Mouse (Mus musculus) testis, adult 2 months (tissue): ENCODE data around the gene Slc35a1.

Experiments
- CTCF ChIP-seq: fragments of 200-500 bp; IDR thresholded peaks from 2 replicates; pipeline ENCODE4 v1.5.1; 2012; ENCODE audit warnings: low read depth, mild to moderate bottlenecking, inconsistent platforms, low read length, moderate library complexity; ENCODE audit not compliant: control insufficient read depth, insufficient read depth, insufficient replicate concordance
- POLR2A ChIP-seq: fragments of 200-500 bp; IDR thresholded peaks from 2 replicates; pipeline ENCODE4 v1.6.1; 2012; ENCODE audit warnings: low read depth, mild to moderate bottlenecking, inconsistent platforms, low read length, moderate library complexity; ENCODE audit not compliant: control insufficient read depth

DNA sequence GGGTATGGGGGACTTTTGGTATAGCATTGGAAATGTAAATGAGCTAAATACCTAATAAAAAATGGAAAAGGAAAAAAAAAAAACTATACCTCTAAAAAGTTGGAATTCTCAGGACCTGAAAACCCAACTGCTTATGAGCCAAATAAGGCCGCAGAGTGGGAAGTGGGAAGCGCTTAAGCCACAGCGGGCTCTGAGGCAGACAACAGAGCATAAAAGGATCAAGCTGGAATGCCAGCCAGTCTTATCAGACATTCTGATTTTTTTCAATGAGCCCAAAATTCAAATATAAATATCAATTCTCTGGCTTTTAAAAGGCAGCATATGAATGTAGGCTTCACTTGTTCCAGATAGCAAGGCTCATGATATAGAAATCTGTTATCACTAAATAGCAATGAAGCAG lies 783 bp upstream of the Slc35a1 start:
- no peak for TF ChIP-seq CTCF
- no peak for TF ChIP-seq POLR2A
